Mouse (Mus musculus) liver, embryonic 15.5 days (tissue): ENCODE measurements around the gene Gm10128. TPM values are rescaled to one million over a fixed set of nuclear protein-coding genes. Genes with fewer than 3 reads are reported as not detected.
"Not testable (repeated sequence)": the region's sequence is repeated elsewhere in the genome, so short reads cannot be mapped to it uniquely, and the experiment has no call there.

ENCODE experiments used
- ATAC-seq: fragments of 200-750 bp; cut with Nextera tagmentation; 2 replicates; pipeline ENCODE4 v1.8.0; 2017; ENCODE audit warnings: moderate number of reproducible peaks, mild to moderate bottlenecking, moderate library complexity; ENCODE audit not compliant: insufficient read depth
- H3K27ac ChIP-seq: fragments of 300-500 bp; sonication (generic); replicated peaks from 2 replicates; pipeline ENCODE4 v1.5.1; 2015; ENCODE audit warnings: mild to moderate bottlenecking, inconsistent platforms
- H3K27me3 ChIP-seq: fragments of 300-500 bp; sonication (generic); 2 replicates; pipeline ENCODE4 v1.6.1; 2015; ENCODE audit warnings: mild to moderate bottlenecking, inconsistent platforms
- H3K36me3 ChIP-seq: fragments of 300-500 bp; sonication (generic); replicated peaks from 2 replicates; pipeline ENCODE4 v1.6.1; 2015; ENCODE audit warnings: moderate library complexity, mild to moderate bottlenecking, inconsistent platforms
- H3K4me1 ChIP-seq: fragments of 300-500 bp; sonication (generic); replicated peaks from 2 replicates; pipeline ENCODE4 v1.6.1; 2015; ENCODE audit warnings: inconsistent platforms
- H3K4me2 ChIP-seq: fragments of 300-500 bp; sonication (generic); 2 replicates; pipeline ENCODE4 v1.6.1; 2015; ENCODE audit warnings: moderate library complexity, mild to moderate bottlenecking, inconsistent platforms
- H3K4me3 ChIP-seq: fragments of 300-500 bp; sonication (generic); replicated peaks from 2 replicates; pipeline ENCODE4 v1.5.1; 2015; ENCODE audit warnings: mild to moderate bottlenecking, inconsistent platforms
- H3K9ac ChIP-seq: fragments of 300-500 bp; sonication (generic); 2 replicates; pipeline ENCODE4 v1.6.1; 2015; ENCODE audit warnings: moderate library complexity, mild to moderate bottlenecking, inconsistent platforms
- H3K9me3 ChIP-seq: fragments of 300-500 bp; sonication (generic); replicated peaks from 2 replicates; pipeline ENCODE4 v1.6.1; 2016; ENCODE audit warnings: inconsistent platforms
- WGBS: fragments of 180-500 bp; shearing (Covaris S2); methylation state at CpG from one replicate; pipeline ENCODE4 v1.1.7; 2015; ENCODE audit warnings: mixed read lengths; ENCODE audit not compliant: insufficient replicate concordance; 5-methylcytosine and 5-hydroxymethylcytosine counted together
- polyA plus RNA-seq: library from polyadenylated mRNA; unstranded; fragments of >200 nt; fragmentation: Nextera tagmentation; extraction: Ambion mirVana; gene quantifications from 2 replicates; pipeline ENCODE4 v1.2.1, GENCODE M21; 2015

Gene Gm10128
- not detected in 2 replicates for polyA plus RNA-seq

GRCm38 (mm10) chr14:7643872-7644271, at the start of gene Gm10128:
Gene Gm10128 (minus strand): TSS chr14:7643972.
- H3K27ac ChIP-seq, H3K9ac ChIP-seq, H3K4me1 ChIP-seq, H3K36me3 ChIP-seq, ATAC-seq, H3K9me3 ChIP-seq, H3K4me2 ChIP-seq, H3K27me3 ChIP-seq, H3K4me3 ChIP-seq: not testable (repeated sequence)
- WGBS: no CpG with 5 or more reads among the region's 2 CpGs

DNA sequence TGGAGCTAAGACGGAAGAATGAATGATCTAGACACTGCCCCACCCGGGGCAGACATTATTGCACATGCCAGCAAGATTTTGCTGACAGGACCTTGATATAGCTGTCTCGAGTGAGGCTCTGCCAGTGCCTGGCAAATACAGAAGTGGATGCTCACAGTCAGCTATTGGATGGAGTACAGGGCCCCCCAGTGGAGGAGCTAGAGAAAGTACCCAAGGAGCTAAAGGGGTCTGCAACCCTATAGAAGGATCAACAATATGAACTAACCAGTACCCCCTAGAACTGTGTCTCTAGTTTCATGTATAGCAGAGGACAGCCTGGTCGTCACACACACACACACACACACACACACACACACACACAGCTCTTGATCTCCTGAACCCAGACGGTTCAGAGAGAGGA, 37.4 kb upstream of the Gm10128 start:
- not testable (repeated sequence) for H3K9me3 ChIP-seq, ATAC-seq, H3K27ac ChIP-seq, H3K9ac ChIP-seq, H3K4me3 ChIP-seq, H3K27me3 ChIP-seq, H3K36me3 ChIP-seq, H3K4me1 ChIP-seq, H3K4me2 ChIP-seq
- WGBS: 40% methylated on average over 5 of the region's 5 CpGs

- not testable (repeated sequence) for H3K4me1 ChIP-seq, H3K9ac ChIP-seq, H3K4me2 ChIP-seq, H3K36me3 ChIP-seq, ATAC-seq, H3K27ac ChIP-seq, H3K9me3 ChIP-seq, H3K27me3 ChIP-seq, H3K4me3 ChIP-seq
- 69% methylated on average over 2 of the region's 2 CpGs for WGBS
These were observed 18.7 kb upstream of the Gm10128 start for GRCm38 (mm10) chr14:7662491-7662890.

GRCm38 (mm10) chr14:7658101-7659074, 14.6 kb upstream of the Gm10128 start:
- not testable (repeated sequence) for H3K9ac ChIP-seq, ATAC-seq, H3K4me1 ChIP-seq, H3K36me3 ChIP-seq, H3K9me3 ChIP-seq, H3K27ac ChIP-seq, H3K27me3 ChIP-seq, H3K4me3 ChIP-seq
- under 1% methylated on average over 54 of the region's 76 CpGs for WGBS
- H3K4me2 ChIP-seq: peak overlapping the region; percentile 27; the same call in 1 of the 2 replicates

DNA sequence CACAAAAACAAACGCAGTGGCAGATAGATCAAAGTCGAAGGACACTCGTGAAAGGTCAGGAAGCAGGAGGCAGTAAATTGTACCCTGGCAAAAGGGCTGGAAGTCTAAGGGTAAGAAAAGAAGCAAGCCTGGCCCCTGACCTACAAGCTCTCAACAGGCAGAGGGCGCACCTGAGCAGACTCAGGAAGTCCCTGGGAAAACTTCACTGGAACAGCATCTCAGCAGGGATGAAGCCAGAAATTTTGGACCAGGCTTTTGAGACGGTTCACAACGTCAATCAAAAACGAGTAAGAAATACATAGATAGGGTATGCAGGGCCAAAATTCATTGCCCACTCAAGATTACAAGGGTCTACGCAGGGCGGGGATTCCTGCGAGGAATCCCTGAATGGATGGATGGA, 13.7 kb upstream of the Gm10128 start:
- not testable (repeated sequence) for H3K4me2 ChIP-seq, H3K9ac ChIP-seq, H3K9me3 ChIP-seq, H3K4me1 ChIP-seq, H3K27ac ChIP-seq, ATAC-seq, H3K4me3 ChIP-seq, H3K27me3 ChIP-seq, H3K36me3 ChIP-seq
- WGBS: 3% methylated on average over 7 of the region's 10 CpGs

- not testable (repeated sequence) for H3K9ac ChIP-seq, H3K4me3 ChIP-seq, H3K4me1 ChIP-seq, H3K27me3 ChIP-seq, H3K36me3 ChIP-seq, ATAC-seq, H3K27ac ChIP-seq, H3K9me3 ChIP-seq, H3K4me2 ChIP-seq
- WGBS: no CpG with 5 or more reads among the region's 2 CpGs
These were observed 48.3 kb downstream of the Gm10128 start, which contains the start of gene Gm10338 for GRCm38 (mm10) chr14:7595492-7595891. Gene Gm10338 (minus strand): TSS chr14:7595592.

Other genes starting within 250 kb of the Gm10128 start
- gene Gm3755, start 193.1 kb downstream of the Gm10128 start, polyA plus RNA-seq: 0.12 TPM in 1 of 2 replicates, not detected in the other
- not detected in 2 replicates for gene Gm3752, start 160.2 kb downstream of the Gm10128 start, polyA plus RNA-seq
- gene Gm3558, start 75.4 kb downstream of the Gm10128 start, polyA plus RNA-seq: 0.07 TPM in 1 of 2 replicates, not detected in the other
- not detected in 2 replicates for gene Gm10338, start 48.4 kb downstream of the Gm10128 start, polyA plus RNA-seq
- gene Gm26661, start 147.6 kb upstream of the Gm10128 start, polyA plus RNA-seq: not detected in 2 replicates
- gene Flnb, start 174.0 kb upstream of the Gm10128 start, polyA plus RNA-seq: 3.6 and 4.2 TPM in 2 replicates